Mouse (Mus musculus): Measurements from ENCODE around the gene Pced1b.

The Pced1b gene

DNA sequence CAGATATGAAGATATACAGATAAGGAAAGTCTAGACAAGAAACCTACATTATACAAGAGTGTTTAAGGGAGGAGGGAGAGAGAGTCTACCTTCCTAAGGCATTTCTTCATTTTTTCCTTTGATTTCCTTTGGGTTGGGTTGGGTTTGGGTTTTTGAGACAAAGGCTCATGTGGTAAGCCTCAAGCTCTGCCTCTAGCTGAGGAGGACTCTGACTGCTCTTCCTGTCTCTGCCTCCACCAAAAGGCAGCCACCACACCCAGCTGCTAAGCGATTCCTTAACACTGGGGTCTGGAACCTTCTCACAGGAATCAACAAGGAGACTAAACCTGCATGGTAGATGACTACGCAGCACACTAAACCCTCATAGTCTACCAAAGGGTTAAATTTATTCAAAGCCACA is 143.9 kb downstream of the Pced1b start:
- no peak for DNase-seq (ENCODE audit: extremely low read depth, low read depth, low spot score)

DNA sequence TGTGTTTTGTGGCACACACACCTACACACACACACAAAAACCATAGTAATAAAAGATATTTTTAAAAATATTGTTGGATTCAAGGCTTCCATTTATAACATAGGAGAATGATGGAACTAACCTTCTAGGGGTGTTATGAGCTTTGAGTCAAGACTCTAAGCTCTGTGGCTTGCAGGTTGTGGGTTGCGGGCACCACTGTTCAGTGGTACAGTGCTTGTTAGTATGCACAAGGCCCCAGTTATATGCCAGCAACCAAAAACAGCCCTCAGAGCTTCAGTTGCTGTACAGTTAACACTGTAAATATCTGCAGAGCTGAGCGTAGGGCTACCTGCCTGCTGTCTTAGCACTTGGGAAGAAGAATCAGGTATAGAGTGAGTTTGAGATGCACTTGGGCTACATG is 144.5 kb downstream of the Pced1b start:
- no peak for DNase-seq (ENCODE audit: extremely low read depth, low read depth, low spot score)

DNA sequence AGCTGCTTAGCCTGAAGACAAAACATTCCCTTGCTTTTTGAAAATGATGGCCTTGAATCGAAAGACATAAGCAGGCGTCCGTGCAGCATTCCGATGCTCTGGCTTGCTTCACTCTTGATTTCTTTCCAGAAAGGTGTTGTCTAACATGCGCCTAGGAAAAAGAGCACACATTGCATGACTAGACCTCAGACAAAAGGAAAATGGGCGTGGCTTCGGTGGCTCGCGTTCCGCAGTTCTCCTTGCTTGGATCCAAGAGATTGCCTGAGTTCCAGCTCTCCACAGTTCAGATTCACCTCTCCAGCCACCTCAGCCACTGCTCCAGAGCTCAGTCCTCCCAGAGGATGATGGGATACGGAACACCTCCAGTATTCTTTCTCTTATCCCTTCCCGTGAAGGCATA is 147.7 kb downstream of the Pced1b start:
- DNase-seq (ENCODE audit: extremely low read depth, low read depth, low spot score): no peak

DNA sequence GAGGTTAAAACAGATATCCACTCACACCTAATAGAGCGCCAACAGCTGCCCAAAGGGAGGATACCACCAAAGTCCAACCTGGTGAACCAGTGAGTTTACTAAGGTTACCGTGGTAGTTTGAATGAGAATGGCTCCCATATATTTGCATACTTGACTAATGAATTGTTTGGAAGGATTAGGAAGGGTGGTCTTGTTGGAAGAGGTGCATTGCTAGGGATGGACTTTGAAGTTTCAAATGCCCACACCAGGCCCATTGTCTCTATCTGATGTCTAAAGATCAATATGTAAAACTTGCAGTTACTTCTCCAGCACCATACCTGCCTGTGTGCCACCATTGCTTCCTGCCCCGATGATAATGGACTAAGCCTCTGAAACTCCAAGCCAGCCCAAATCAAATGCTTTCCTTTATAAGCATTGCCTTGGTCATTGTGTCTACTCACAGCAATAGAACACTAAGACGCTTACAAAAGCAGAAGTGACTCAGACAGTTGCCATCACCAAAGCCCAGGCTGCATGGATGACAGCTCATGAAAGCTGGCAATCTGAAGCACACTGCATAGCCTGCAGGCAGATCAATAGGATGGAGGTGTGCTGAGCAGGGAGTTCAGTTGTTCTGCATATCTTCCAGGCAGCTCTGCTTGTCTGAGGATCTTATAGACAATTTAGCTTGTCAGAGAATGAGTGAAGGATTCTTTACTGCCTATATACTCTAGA is 149.8 kb downstream of the Pced1b start:
- DNase-seq (ENCODE audit: extremely low read depth, low read depth, low spot score): no peak

DNA sequence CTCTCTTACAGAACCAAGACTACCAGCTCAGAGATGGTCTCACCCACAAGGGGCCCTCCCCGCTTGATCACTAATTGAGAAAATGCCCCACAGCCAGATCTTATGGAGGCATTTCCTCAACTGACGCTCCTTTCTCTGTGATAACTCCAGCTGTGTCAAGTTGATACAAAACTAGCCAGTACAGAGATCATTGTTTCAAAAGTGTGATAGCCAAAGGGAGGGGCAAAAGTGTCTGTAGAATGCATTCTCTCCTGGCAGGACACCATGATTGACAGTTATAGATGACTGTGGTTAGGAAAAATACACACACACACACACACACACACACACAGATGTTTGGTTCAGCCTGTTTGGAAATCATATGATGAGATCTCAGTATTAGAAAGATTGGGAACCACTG is 150.9 kb downstream of the Pced1b start:
- no peak for DNase-seq (ENCODE audit: extremely low read depth, low read depth, low spot score)

DNA sequence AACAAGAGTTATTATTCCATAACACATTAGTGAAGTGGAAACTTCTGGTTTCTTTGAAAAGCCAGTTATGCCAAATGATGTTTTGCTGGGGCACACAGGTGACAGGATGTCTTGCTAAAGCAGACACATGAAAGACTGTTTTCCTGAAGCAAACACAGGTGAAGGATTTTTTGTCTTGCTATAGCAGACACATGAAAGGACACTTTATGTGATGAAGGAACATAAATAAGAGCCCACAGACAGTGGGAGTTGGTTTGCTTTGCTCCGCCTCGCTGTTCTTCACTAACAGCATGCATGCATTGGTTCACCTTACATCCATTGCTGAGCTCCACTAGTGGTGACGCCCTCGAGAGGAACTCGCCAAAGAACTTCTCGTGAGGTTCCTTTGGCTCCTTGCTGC is 154.0 kb downstream of the Pced1b start:
- no peak for DNase-seq (ENCODE audit: extremely low read depth, low read depth, low spot score)

DNA sequence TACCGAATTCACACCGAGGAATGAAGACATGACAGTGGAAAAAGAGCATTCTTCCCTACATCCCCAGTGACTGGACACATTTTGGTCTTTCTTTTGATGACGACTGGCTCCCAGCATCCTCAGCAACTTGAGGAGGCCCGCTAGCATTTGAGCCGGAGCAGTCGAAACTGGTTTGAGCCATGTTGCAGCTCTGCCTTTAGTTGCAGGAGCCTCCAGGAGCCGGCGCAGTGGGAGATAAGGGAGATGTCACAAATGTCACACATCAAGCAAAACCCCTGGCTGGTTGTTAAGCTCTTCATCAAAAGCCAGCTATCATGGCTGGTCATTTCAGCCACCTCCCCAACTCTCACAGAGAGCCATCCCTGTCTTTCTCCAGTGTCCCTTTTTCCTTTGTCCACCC is 157.6 kb downstream of the Pced1b start:
- DNase-seq (ENCODE audit: extremely low read depth, low read depth, low spot score): no peak

- DNase-seq (ENCODE audit: extremely low read depth, low read depth, low spot score): no peak
Observed at GRCm38 (mm10) chr15:97404998-97405397, 158.1 kb downstream of the Pced1b start.

DNA sequence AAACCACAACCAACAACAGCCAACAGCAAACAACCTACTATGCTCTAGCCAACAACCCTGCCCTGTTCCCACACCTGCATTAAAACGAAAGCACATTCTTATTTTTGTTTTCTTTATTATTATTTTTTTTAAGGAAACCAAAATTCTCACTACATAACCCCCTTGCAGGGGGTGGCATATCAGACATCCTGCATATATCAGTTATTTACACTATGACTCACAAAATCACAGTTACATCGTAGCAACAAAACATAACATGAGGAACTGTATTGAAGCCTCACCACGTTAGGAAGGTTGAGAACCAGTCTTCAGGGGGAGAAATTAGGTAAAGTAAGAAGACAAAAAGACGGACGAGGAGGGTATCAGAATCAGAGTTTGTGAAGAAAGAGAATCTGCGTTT is 159.2 kb downstream of the Pced1b start:
- DNase-seq (ENCODE audit: extremely low read depth, low read depth, low spot score): no peak

GRCm38 (mm10) chr15:97407496-97408454 is 160.9 kb downstream of the Pced1b start:
- peak; percentile 73 for DNase-seq (ENCODE audit: extremely low read depth, low read depth, low spot score)

DNA sequence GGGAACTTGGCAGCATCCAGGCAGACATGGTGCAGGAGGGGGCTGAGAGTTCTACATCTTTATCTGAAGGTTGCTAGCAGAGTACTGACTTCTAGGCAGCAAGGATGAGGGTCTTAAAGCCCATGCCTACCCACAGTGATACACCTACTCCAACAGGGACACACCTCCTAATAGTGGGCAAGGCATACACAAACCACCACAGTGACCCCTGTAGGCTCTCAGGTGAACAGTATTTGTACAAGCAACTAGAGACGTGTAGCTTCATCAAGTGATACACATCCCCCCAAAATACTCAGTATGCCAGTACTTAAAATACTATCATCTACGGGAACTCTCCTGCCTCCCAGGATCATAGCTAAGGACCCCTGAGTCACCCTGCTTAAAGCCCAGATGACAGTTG is 164.2 kb downstream of the Pced1b start:
- DNase-seq (ENCODE audit: extremely low read depth, low read depth, low spot score): no peak

GRCm38 (mm10) chr15:97411671-97412070 is 164.8 kb downstream of the Pced1b start:
- no peak for DNase-seq (ENCODE audit: extremely low read depth, low read depth, low spot score)

DNA sequence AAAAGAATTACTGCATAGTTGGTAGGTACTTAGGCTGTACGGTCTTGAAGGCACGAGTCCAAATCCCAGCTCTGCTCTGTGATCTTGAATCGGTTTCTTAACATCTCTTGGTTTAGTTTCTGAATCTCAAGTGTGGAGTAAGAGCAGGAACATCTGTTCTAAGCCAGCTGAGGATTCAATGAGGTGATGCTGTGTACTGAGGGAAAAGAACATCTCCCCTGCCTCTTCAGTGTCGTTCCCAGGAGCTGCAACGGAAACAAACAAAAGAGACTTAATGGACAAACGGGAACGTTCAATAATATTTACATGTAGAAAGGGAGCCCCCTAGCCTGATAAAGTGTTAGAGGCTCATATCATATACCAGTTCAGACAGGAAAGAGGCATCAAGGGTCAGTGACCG is 165.4 kb downstream of the Pced1b start:
- DNase-seq (ENCODE audit: extremely low read depth, low read depth, low spot score): no peak

DNA sequence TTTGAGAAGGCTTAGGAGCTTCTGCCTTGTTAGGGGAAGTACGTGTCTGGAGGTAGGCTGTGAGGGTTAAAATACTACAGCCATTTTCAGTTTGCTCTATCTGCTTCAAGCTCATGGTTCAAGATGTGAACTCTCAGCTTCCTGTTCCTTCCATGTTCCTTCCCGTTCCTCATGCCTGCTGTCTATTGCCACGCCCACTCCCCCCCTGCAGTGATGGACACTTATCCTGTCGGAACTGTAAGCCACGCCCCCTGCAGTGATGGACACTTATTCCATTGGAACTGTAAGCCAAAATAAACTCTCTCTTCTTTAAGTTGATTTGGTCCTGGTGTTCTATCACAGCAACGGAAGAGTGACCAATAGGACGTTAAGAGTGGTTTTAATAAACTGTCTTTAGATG is 166.0 kb downstream of the Pced1b start:
- no peak for DNase-seq (ENCODE audit: extremely low read depth, low read depth, low spot score)

GRCm38 (mm10) chr15:97414718-97415413 is 168.0 kb downstream of the Pced1b start:
- no peak for DNase-seq (ENCODE audit: extremely low read depth, low read depth, low spot score)

DNA sequence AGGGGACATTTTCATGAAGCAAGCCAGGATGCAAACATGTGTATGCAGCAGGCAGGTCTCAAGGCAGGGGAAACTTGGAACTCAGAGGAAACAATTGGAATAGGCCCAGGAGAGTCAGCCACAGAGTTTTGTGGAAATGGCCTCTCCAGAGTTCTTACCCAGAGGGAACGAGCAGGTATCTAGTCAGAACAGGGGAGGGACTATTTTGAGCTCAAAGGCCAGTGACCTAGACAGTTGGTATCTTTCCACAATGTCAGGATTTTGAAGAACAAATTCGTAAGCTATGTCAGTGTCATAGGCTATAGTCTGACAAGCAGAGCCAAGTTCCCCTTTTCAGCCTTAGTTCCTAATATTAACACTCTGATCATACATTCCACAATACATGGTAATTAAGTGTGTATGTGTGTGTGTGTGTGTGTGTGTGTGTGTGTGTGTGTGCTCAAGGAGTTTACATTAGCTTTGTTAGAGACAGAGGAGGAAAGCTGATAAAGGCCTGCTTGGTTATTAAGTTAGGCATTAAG is 168.6 kb downstream of the Pced1b start:
- DNase-seq (ENCODE audit: extremely low read depth, low read depth, low spot score): no peak

GRCm38 (mm10) chr15:97420292-97420691 is 173.4 kb downstream of the Pced1b start:
- no peak for DNase-seq (ENCODE audit: extremely low read depth, low read depth, low spot score)

DNA sequence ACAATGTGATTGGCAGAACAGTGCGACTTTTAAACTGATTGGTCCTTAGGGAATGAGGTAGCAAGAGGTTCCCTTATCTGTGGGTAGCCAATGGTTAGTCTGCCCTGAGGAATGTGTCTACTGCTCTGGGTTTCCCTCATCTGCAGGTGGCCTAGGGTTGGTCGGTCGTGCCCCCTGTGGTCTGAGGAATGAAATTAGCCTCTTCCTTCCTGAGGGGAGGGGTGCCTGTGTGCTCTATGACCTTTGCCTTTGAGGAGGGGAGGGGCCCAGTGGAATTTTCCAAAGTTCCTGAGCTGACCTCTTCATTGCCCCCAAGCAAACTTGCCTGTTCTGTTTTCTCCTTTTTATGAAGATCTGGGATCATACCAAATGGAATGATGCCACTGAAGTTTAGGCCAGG is 174.6 kb downstream of the Pced1b start:
- no peak for DNase-seq (ENCODE audit: extremely low read depth, low read depth, low spot score)

DNA sequence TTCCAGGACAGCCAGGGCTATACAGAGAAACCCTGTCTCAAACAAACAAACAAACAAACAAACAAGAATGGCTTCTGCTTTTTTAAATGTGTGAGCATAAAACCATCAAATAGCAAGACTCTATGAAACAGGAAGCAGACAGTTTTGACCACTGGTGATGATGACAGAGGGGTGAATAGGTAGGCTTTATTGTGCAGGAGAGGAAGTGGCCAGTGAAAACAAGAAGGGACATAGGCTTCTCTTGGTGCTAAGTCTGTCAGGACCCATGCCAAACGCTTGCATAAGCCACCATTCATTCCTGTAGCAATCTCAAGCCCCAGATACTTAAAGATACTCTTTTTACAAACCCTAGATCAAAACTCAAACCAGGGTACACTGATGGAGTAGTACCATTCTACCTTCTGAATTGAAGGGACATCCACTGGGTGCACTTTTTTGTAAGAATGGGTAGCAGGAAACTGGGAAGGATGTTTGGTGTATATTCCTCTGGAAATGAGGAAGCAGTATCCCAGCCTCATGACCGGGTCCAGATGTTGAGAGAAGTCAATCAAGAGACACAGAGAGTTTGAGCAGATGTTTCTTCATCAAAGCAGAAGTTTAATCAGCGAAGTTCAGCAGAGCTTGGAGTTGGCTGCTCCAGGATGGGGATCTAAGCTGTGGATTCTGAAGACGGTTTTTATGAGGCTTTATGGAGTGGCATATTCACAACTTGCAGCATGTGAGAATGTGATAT is 175.5 kb downstream of the Pced1b start:
- peak; percentile 49 for DNase-seq (ENCODE audit: extremely low read depth, low read depth, low spot score)

DNA sequence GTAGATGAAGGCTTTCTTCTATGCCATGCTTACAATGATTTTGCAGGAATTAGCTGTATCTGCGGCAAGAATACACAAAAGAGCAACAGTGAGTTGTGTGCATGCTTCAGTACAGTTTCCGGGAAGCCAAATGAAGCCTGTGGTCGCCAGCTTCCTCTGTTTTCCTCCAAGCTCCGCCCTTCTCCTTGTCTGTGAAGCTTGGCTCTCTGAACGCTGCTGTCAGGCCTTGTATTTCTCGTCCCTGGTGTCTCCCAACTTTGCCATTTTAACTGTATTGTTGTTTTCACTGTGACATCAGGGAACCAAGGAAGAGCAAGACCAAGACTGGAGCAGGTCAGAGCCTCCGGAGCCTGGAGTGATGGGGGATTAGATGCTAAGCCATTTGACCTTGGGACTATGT is 177.5 kb downstream of the Pced1b start:
- no peak for DNase-seq (ENCODE audit: extremely low read depth, low read depth, low spot score)

GRCm38 (mm10) chr15:97424961-97425360 is 178.1 kb downstream of the Pced1b start:
- DNase-seq (ENCODE audit: extremely low read depth, low read depth, low spot score): no peak
